11 mouse cellular contexts compared by ENCODE assay signal in genomic region chr7:57706976-57707740, GRCm38 (mm10).
A peak's percentile ranks its signal among the peaks of the same experiment; 100 is the strongest.
DNase-seq lines count a peak whose midpoint lies in the region; ATAC-seq lines count a peak whose summit lies in the region.
"Had no signal": no experiment of that assay in that cellular context is flagged by ENCODE, and none has a peak within 500 bp of the region (broad histone marks: within the 10 kb centered on the region; RNA-seq: fewer than 3 reads in every experiment).

No protein-coding gene starts in this region.

- no peak overlapping the region for H3K4me2 ChIP-seq in forebrain, embryonic 15.5 days (replicated peaks)
- H3K4me2 ChIP-seq: hindbrain, embryonic 15.5 days; kidney, embryonic 15.5 days had no signal

- H3K4me3 ChIP-seq in forebrain, embryonic 15.5 days = no peak overlapping the region
- no peak overlapping the region for H3K4me3 ChIP-seq in forebrain, embryonic 10.5 days
- H3K4me3 ChIP-seq: hindbrain, embryonic 15.5 days; kidney, embryonic 15.5 days had no signal

- intact Hi-C loops in left cerebral cortex, postnatal 10 days (cut with DNase I) = no loop called here

- no peaks in the 10 kb centered on the region for H3K27me3 ChIP-seq in forebrain, embryonic 15.5 days
- H3K27me3 ChIP-seq in forebrain, embryonic 10.5 days (ENCODE audit: poor library complexity, severe bottlenecking) = no peaks in the 10 kb centered on the region
- H3K27me3 ChIP-seq: hindbrain, embryonic 15.5 days; kidney, embryonic 15.5 days had no signal

- WGBS in forebrain, embryonic 15.5 days = 78% methylated on average over 7 of the region's 7 CpGs
- 91% methylated on average over 7 of the region's 7 CpGs for WGBS in forebrain, embryonic 10.5 days

- no peaks in the 10 kb centered on the region for H3K9me3 ChIP-seq in forebrain, embryonic 15.5 days
- no peaks in the 10 kb centered on the region for H3K9me3 ChIP-seq in forebrain, embryonic 10.5 days
- H3K9me3 ChIP-seq: hindbrain, embryonic 15.5 days; kidney, embryonic 15.5 days had no signal

- no peak overlapping the region for H3K9ac ChIP-seq in forebrain, embryonic 15.5 days (replicated peaks)
- H3K9ac ChIP-seq: hindbrain, embryonic 15.5 days; kidney, embryonic 15.5 days; liver, embryonic 14.5 days had no signal

- no peak for DNase-seq in forebrain, embryonic 10.5 days (ENCODE audit: extremely low spot score, low spot score)
- peak; percentile 21 to 34 for DNase-seq in left cerebral cortex, postnatal 10 days (ENCODE audit: extremely low spot score in 1 of 2, low spot score in 2 of 2)
- DNase-seq in left cerebral cortex, adult 8-10 months (ENCODE audit: low spot score in 2 of 2) = no peak
- peak; percentile 2 for DNase-seq in 3T3-L1 (ENCODE audit: low read depth, low spot score)
- DNase-seq in mesoderm, embryonic 11.5 days (ENCODE audit: low read depth, low spot score) = peak; percentile 9
- DNase-seq in gastrocnemius, postnatal 10 days = no peak
- DNase-seq: gastrocnemius, postnatal 14 days had no signal

- H3K36me3 ChIP-seq in forebrain, embryonic 15.5 days = no peaks in the 10 kb centered on the region
- H3K36me3 ChIP-seq in forebrain, embryonic 10.5 days (replicated peaks) = no peaks in the 10 kb centered on the region
- H3K36me3 ChIP-seq: hindbrain, embryonic 15.5 days; kidney, embryonic 15.5 days had no signal

- 0 out of 2 replicates have a peak overlapping the region, but pooled peaks have one; percentile 7 for H3K27ac ChIP-seq in forebrain, embryonic 15.5 days (replicated peaks)
- no peak overlapping the region for H3K27ac ChIP-seq in forebrain, embryonic 10.5 days
- H3K27ac ChIP-seq: hindbrain, embryonic 15.5 days; kidney, embryonic 15.5 days; liver, embryonic 14.5 days had no signal

- H3K4me1 ChIP-seq in forebrain, embryonic 15.5 days = peaks cover 13% of the 10 kb centered on the region
- H3K4me1 ChIP-seq in forebrain, embryonic 10.5 days = no peaks in the 10 kb centered on the region
- H3K4me1 ChIP-seq: kidney, embryonic 15.5 days had no signal

- ATAC-seq in forebrain, embryonic 15.5 days (replicated peaks) = no peak; the same call in 1 of the 2 replicates

Comparison
In these comparisons a context has a peak if more than half of its experiments do, and no peak if none do; other contexts are left out.
1. DNase-seq: peak in left cerebral cortex, postnatal 10 days (2 of 2), 3T3-L1 (single experiment) and mesoderm, embryonic 11.5 days (single experiment); none in forebrain, embryonic 10.5 days (single experiment), left cerebral cortex, adult 8-10 months (0 of 2) and gastrocnemius, postnatal 10 days (single experiment).